Mouse (Mus musculus) small intestine, adult 2 months (tissue): ENCODE measurements around the gene Syngr1.

ENCODE experiments used
- CTCF ChIP-seq: fragments of 200-500 bp; IDR thresholded peaks from 2 replicates; pipeline ENCODE4 v1.5.1; 2012; ENCODE audit warnings: low read depth, mild to moderate bottlenecking, control low read depth, inconsistent platforms, low read length, moderate library complexity, mixed read lengths; ENCODE audit not compliant: insufficient replicate concordance, insufficient read length; ENCODE audit errors: extremely low read depth
- POLR2A ChIP-seq: fragments of 200-500 bp; IDR thresholded peaks from 2 replicates; pipeline ENCODE4 v1.6.1; 2012; ENCODE audit warnings: low read depth, mild to moderate bottlenecking, control low read depth, inconsistent platforms, low read length, moderate library complexity

DNA sequence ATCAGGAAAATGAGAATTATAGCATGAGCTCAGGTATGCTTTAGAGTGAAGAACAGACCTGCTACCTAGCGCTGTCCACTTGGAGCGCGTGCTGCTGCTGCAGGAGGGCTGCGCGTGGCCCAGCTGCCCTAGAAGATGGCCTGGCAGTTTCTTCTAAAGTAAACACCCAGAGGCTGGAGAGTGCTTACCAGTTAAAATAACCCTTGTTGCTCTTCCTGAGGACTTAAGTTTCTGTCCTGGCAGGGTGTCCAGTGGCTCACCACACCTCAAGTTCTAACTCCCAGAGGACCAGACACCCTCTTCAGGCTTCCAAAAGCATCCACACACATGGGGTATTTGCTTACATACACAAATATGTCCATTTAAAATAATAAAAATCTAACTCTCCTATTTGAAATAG lies 54.3 kb downstream of the Syngr1 start:
- TF ChIP-seq POLR2A (no peak), CTCF (no peak)
